Mouse (Mus musculus) embryonic facial prominence, embryonic 13.5 days (tissue): ENCODE results near the gene Pnliprp1. TPM values are rescaled to one million over a fixed set of nuclear protein-coding genes. Genes with fewer than 3 reads are reported as not detected.

Experiments used
- ATAC-seq: fragments of 200-750 bp; cut with Nextera tagmentation; 2 replicates; pipeline ENCODE4 v1.8.0; 2017; ENCODE audit warnings: low read depth; ENCODE audit not compliant: insufficient number of reproducible peaks, insufficient read depth, low FRiP score, low TSS enrichment
- H3K27ac ChIP-seq: fragments of 300-500 bp; sonication (generic); 2 replicates; pipeline ENCODE4 v1.5.1; 2015; ENCODE audit warnings: moderate library complexity, mild to moderate bottlenecking, inconsistent platforms
- H3K27me3 ChIP-seq: fragments of 300-500 bp; sonication (generic); 2 replicates; pipeline ENCODE4 v1.6.1; 2015; ENCODE audit warnings: mild to moderate bottlenecking, inconsistent platforms
- H3K36me3 ChIP-seq: fragments of 300-500 bp; sonication (generic); 2 replicates; pipeline ENCODE4 v1.6.1; 2015; ENCODE audit warnings: mild to moderate bottlenecking, inconsistent platforms
- H3K4me1 ChIP-seq: fragments of 300-500 bp; sonication (generic); 2 replicates; pipeline ENCODE4 v1.6.1; 2015; ENCODE audit warnings: inconsistent platforms
- H3K4me2 ChIP-seq: fragments of 300-500 bp; sonication (generic); 2 replicates; pipeline ENCODE4 v1.6.1; 2015; ENCODE audit warnings: moderate library complexity, mild to moderate bottlenecking, inconsistent platforms
- H3K4me3 ChIP-seq: fragments of 300-500 bp; sonication (generic); 2 replicates; pipeline ENCODE4 v1.5.1; 2015; ENCODE audit warnings: mild to moderate bottlenecking, inconsistent platforms
- H3K9ac ChIP-seq: fragments of 300-500 bp; sonication (generic); 2 replicates; pipeline ENCODE4 v1.6.1; 2015; ENCODE audit warnings: mild to moderate bottlenecking, inconsistent platforms
- H3K9me3 ChIP-seq: fragments of 300-500 bp; sonication (generic); 2 replicates; pipeline ENCODE4 v1.6.1; 2016; ENCODE audit warnings: inconsistent platforms
- WGBS: fragments of 180-500 bp; shearing (Covaris S2); methylation state at CpG from one replicate; pipeline ENCODE4 v1.1.7; 2015; ENCODE audit warnings: mixed read lengths; 5-methylcytosine and 5-hydroxymethylcytosine counted together
- polyA plus RNA-seq: library from polyadenylated mRNA; unstranded; fragments of >200 nt; fragmentation: Nextera tagmentation; extraction: Ambion mirVana; gene quantifications from 2 replicates; pipeline ENCODE4 v1.2.1, GENCODE M21; 2015

Pnliprp1 gene
- polyA plus RNA-seq, 1 experiment from 2014 or later, result not detected

- H3K4me2 ChIP-seq, result no peak overlapping the region
- no peak for ATAC-seq
- peaks cover 2% of the 10 kb centered on the region; the same call in 1 of the 2 replicates for H3K4me1 ChIP-seq
- H3K9me3 ChIP-seq, result no peaks in the 10 kb centered on the region
- H3K9ac ChIP-seq, result no peak overlapping the region
- WGBS, result 55% methylated on average over 4 of the region's 4 CpGs
- no peak overlapping the region for H3K4me3 ChIP-seq
- H3K27ac ChIP-seq, result no peak overlapping the region
- no peaks in the 10 kb centered on the region for H3K27me3 ChIP-seq
- no peaks in the 10 kb centered on the region for H3K36me3 ChIP-seq
Measured at GRCm38 (mm10) chr19:58781566-58781965, 52.9 kb downstream of the Pnliprp1 start.

GRCm38 (mm10) chr19:58783938-58784337, 55.3 kb downstream of the Pnliprp1 start:
- H3K4me2 ChIP-seq, result no peak overlapping the region
- WGBS, result 50% methylated on average over 7 of the region's 7 CpGs
- H3K36me3 ChIP-seq, result no peaks in the 10 kb centered on the region
- H3K27me3 ChIP-seq, result no peaks in the 10 kb centered on the region
- no peak overlapping the region for H3K27ac ChIP-seq
- no peak for ATAC-seq
- H3K4me3 ChIP-seq, result no peak overlapping the region
- peaks cover 2% of the 10 kb centered on the region; the same call in 1 of the 2 replicates for H3K4me1 ChIP-seq
- no peak overlapping the region for H3K9ac ChIP-seq
- H3K9me3 ChIP-seq, result no peaks in the 10 kb centered on the region

GRCm38 (mm10) chr19:58789194-58789593, 60.5 kb downstream of the Pnliprp1 start:
- Histone ChIP-seq H3K36me3 (no peaks in the 10 kb centered on the region), H3K9me3 (no peaks in the 10 kb centered on the region)

More at GRCm38 (mm10) chr19:58789194-58789593, 60.5 kb downstream of the Pnliprp1 start:
- 0 out of 2 replicates have a peak, but pooled peaks cover 1% of the 10 kb centered on the region for H3K4me1 ChIP-seq
- H3K9ac ChIP-seq, result no peak overlapping the region
- no peak for ATAC-seq
- H3K27me3 ChIP-seq, result no peaks in the 10 kb centered on the region
- no peak overlapping the region for H3K27ac ChIP-seq
- no peak overlapping the region for H3K4me2 ChIP-seq
- 80% methylated on average over 11 of the region's 11 CpGs for WGBS
- no peak overlapping the region for H3K4me3 ChIP-seq

Other genes with a start within 250 kb of the Pnliprp1 start
- not detected in 2 replicates for gene Ccdc172, start 216.9 kb upstream of the Pnliprp1 start, polyA plus RNA-seq
- gene Pnlip, start 76.4 kb upstream of the Pnliprp1 start, polyA plus RNA-seq, result not detected in 2 replicates
- not detected in 2 replicates for gene Pnliprp2, start 30.8 kb downstream of the Pnliprp1 start, polyA plus RNA-seq
- not detected in 2 replicates for gene 1700019N19Rik, start 65.6 kb downstream of the Pnliprp1 start, polyA plus RNA-seq
- gene Eno4, start 214.5 kb downstream of the Pnliprp1 start, polyA plus RNA-seq, result 0.24 and 0.26 TPM in 2 replicates
- 3.8 and 4.7 TPM in 2 replicates for gene Hspa12a, start 214.8 kb downstream of the Pnliprp1 start, polyA plus RNA-seq